Mouse (Mus musculus) MN1 (cell line): ENCODE results near the gene 1700025C18Rik.

Experiments used
- DNase-seq: peaks from one replicate; pipeline ENCODE4 v3.0.0-alpha.2; 2016; ENCODE audit warnings: low spot score

The 1700025C18Rik gene

GRCm38 (mm10) chr2:165090650-165091049 is at the start of gene 1700025C18Rik:
Gene 1700025C18Rik, minus strand, starts transcription at chr2:165090750.
- DNase-seq, result no peak

- no peak for DNase-seq
Observed at GRCm38 (mm10) chr2:165136049-165136448, 45.5 kb upstream of the 1700025C18Rik start.

- no peak for DNase-seq
Observed at GRCm38 (mm10) chr2:165133566-165133965, 43.0 kb upstream of the 1700025C18Rik start.

GRCm38 (mm10) chr2:165131428-165131827 is 40.9 kb upstream of the 1700025C18Rik start:
- DNase-seq, result peak; percentile 71

GRCm38 (mm10) chr2:165129189-165129588 is 38.6 kb upstream of the 1700025C18Rik start:
- peak; percentile 51 for DNase-seq

- DNase-seq, result no peak
Observed at GRCm38 (mm10) chr2:165126896-165127562, 36.5 kb upstream of the 1700025C18Rik start.

- peak; percentile 41 for DNase-seq
Observed at GRCm38 (mm10) chr2:165121206-165121840, 30.8 kb upstream of the 1700025C18Rik start.

GRCm38 (mm10) chr2:165120765-165121164 is 30.2 kb upstream of the 1700025C18Rik start:
- DNase-seq, result no peak

- no peak for DNase-seq
Observed at GRCm38 (mm10) chr2:165113733-165114132, 23.2 kb upstream of the 1700025C18Rik start.

GRCm38 (mm10) chr2:165112149-165112548 is 21.6 kb upstream of the 1700025C18Rik start:
- no peak for DNase-seq

- DNase-seq, result no peak
Observed at GRCm38 (mm10) chr2:165106585-165106984, 16.0 kb upstream of the 1700025C18Rik start.

- DNase-seq, result no peak
Observed at GRCm38 (mm10) chr2:165105513-165106079, 15.0 kb upstream of the 1700025C18Rik start.

- no peak for DNase-seq
Observed at GRCm38 (mm10) chr2:165102920-165103319, 12.4 kb upstream of the 1700025C18Rik start.

GRCm38 (mm10) chr2:165100749-165101148 is 10.2 kb upstream of the 1700025C18Rik start:
- DNase-seq, result no peak

- no peak for DNase-seq
Observed at GRCm38 (mm10) chr2:165098861-165099260, 8.3 kb upstream of the 1700025C18Rik start.

GRCm38 (mm10) chr2:165096367-165096766 is 5.8 kb upstream of the 1700025C18Rik start:
- DNase-seq, result peak; percentile 72

GRCm38 (mm10) chr2:165092393-165092792 is 1.8 kb upstream of the 1700025C18Rik start:
- DNase-seq, result peak; percentile 83

GRCm38 (mm10) chr2:165091433-165091965 is 949 bp upstream of the 1700025C18Rik start:
- no peak for DNase-seq

GRCm38 (mm10) chr2:165089470-165089869 is 1.1 kb downstream of the 1700025C18Rik start:
- peak; percentile 42 for DNase-seq

GRCm38 (mm10) chr2:165086634-165087033 is 3.9 kb downstream of the 1700025C18Rik start:
- DNase-seq, result no peak

- DNase-seq, result no peak
Observed at GRCm38 (mm10) chr2:165081257-165081656, 9.3 kb downstream of the 1700025C18Rik start.

GRCm38 (mm10) chr2:165080657-165081056 is 9.9 kb downstream of the 1700025C18Rik start:
- no peak for DNase-seq

- peak; percentile 67 for DNase-seq
Observed at GRCm38 (mm10) chr2:165078605-165079004, 11.9 kb downstream of the 1700025C18Rik start.
